Mouse (Mus musculus) myocyte (in vitro differentiated cells): ENCODE data around the gene Sdccag8. TPM values are rescaled to one million over a fixed set of nuclear protein-coding genes. Genes with fewer than 3 reads are reported as not detected.

Experiments
- H3K27me3 ChIP-seq: one replicate; pipeline ENCODE4 v1.6.1; 2011; ENCODE audit not compliant: control insufficient read depth, insufficient read depth, insufficient read length
- H3K36me3 ChIP-seq: one replicate; pipeline ENCODE4 v1.6.1; 2011; ENCODE audit not compliant: control insufficient read depth, insufficient read depth
- H3K4me2 ChIP-seq: one replicate; pipeline ENCODE4 v1.6.1; 2011; ENCODE audit warnings: low read depth, control low read depth
- H3K4me3 ChIP-seq: one replicate; pipeline ENCODE4 v1.5.1; 2011; ENCODE audit warnings: mild to moderate bottlenecking, control low read depth, moderate library complexity
- H3K79me2 ChIP-seq: one replicate; pipeline ENCODE4 v1.6.1; 2011; ENCODE audit not compliant: control insufficient read depth, insufficient read depth
- H3ac ChIP-seq: one replicate; pipeline ENCODE4 v1.6.1; 2011; ENCODE audit not compliant: control insufficient read depth, insufficient read length
- CEBPB ChIP-seq: IDR thresholded peaks from 2 replicates; pipeline ENCODE4 v1.6.1; 2011; ENCODE audit warnings: mild to moderate bottlenecking, moderate library complexity; ENCODE audit not compliant: poor library complexity, insufficient read depth, severe bottlenecking
- E2F4 ChIP-seq: IDR thresholded peaks from one replicate; pipeline ENCODE4 v1.6.1; 2011; ENCODE audit warnings: mild to moderate bottlenecking, control low read depth, moderate library complexity; ENCODE audit not compliant: insufficient read depth
- MAX ChIP-seq: IDR thresholded peaks from one replicate; pipeline ENCODE4 v1.6.1; 2011; ENCODE audit warnings: low read depth, mild to moderate bottlenecking, control low read depth
- MYOD1 ChIP-seq, 3 experiments: IDR thresholded peaks; one replicate each; pipeline ENCODE4 v1.6.1; 2011; ENCODE audit warnings: control low read depth in 2 of 3, low read depth in 2 of 3, mild to moderate bottlenecking in 2 of 3, moderate library complexity in 1 of 3; ENCODE audit not compliant: insufficient read length in 2 of 3, control insufficient read depth in 1 of 3
- MYOG ChIP-seq, 3 experiments: IDR thresholded peaks; one replicate each; pipeline ENCODE4 v1.6.1; 2011; ENCODE audit warnings: control low read depth in 2 of 3, low read depth in 2 of 3, mild to moderate bottlenecking in 2 of 3; ENCODE audit not compliant: insufficient read length in 2 of 3, control insufficient read depth in 1 of 3, insufficient read depth in 1 of 3
- POLR2A ChIP-seq: IDR thresholded peaks from one replicate; pipeline ENCODE4 v1.6.1; 2011; ENCODE audit warnings: low read depth, mild to moderate bottlenecking, control low read depth, moderate library complexity; ENCODE audit not compliant: insufficient read length
- POLR2AphosphoS2 ChIP-seq: IDR thresholded peaks from one replicate; pipeline ENCODE4 v1.6.1; 2011; ENCODE audit warnings: low read depth, control low read depth; ENCODE audit not compliant: insufficient read length
- REST ChIP-seq: IDR thresholded peaks from one replicate; pipeline ENCODE4 v1.6.1; 2011; ENCODE audit warnings: mild to moderate bottlenecking, control low read depth, moderate library complexity; ENCODE audit not compliant: insufficient read depth, insufficient read length
- SRF ChIP-seq: IDR thresholded peaks from one replicate; pipeline ENCODE4 v1.6.1; 2011; ENCODE audit warnings: low read depth; ENCODE audit not compliant: control insufficient read depth, insufficient read length
- TCF12 ChIP-seq: IDR thresholded peaks from one replicate; pipeline ENCODE4 v1.6.1; 2011; ENCODE audit warnings: mild to moderate bottlenecking, control low read depth; ENCODE audit not compliant: poor library complexity, insufficient read depth, severe bottlenecking
- TCF3 ChIP-seq: IDR thresholded peaks from one replicate; pipeline ENCODE4 v1.6.1; 2011; ENCODE audit warnings: low read depth, control low read depth; ENCODE audit not compliant: insufficient read length
- USF1 ChIP-seq: IDR thresholded peaks from one replicate; pipeline ENCODE4 v1.6.1; 2011; ENCODE audit warnings: low read depth, mild to moderate bottlenecking, control low read depth, moderate library complexity
- polyA plus RNA-seq: library from polyadenylated mRNA; unstranded; fragments of >200 nt; fragmentation: generic; extraction: Trizol; gene quantifications from one replicate; pipeline ENCODE4 v1.2.1, GENCODE M21; 2012; ENCODE audit warnings: missing spikeins

Gene Sdccag8
- polyA plus RNA-seq, 1 experiment, result 8.4 TPM

GRCm38 (mm10) chr1:176946031-176946795 lies 131.8 kb downstream of the Sdccag8 start:
- H3ac ChIP-seq, result no peak overlapping the region
- H3K4me3 ChIP-seq, result no peak overlapping the region
- TF ChIP-seq MAX (no peak), SRF (no peak), REST (no peak), POLR2A (no peak), E2F4 (no peak), TCF12 (no peak)
- peaks cover 5% of the 10 kb centered on the region for H3K36me3 ChIP-seq
- H3K27me3 ChIP-seq, result no peaks in the 10 kb centered on the region
- H3K79me2 ChIP-seq, result no peaks in the 10 kb centered on the region
- no peak overlapping the region for H3K4me2 ChIP-seq

- no peaks in the 10 kb centered on the region for H3K79me2 ChIP-seq
- H3K27me3 ChIP-seq, result no peaks in the 10 kb centered on the region
- TF ChIP-seq TCF12 (no peak), MAX (no peak), TCF3 (no peak), POLR2AphosphoS2 (no peak), MYOG (IDR thresholded peaks at IDR 0.05; ENCODE audit: control insufficient read depth in 1 of 3, insufficient read depth in 1 of 3, insufficient read length in 2 of 3, low read depth in 2 of 3) (no peak), MYOD1 (IDR thresholded peaks at IDR 0.05; ENCODE audit: control insufficient read depth in 1 of 3, insufficient read length in 2 of 3, low read depth in 2 of 3) (no peak), CEBPB (no peak), USF1 (no peak), REST (no peak), E2F4 (no peak), POLR2A (no peak), SRF (no peak)
- H3K36me3 ChIP-seq, result peaks cover 5% of the 10 kb centered on the region
- no peak overlapping the region for H3ac ChIP-seq
- no peak overlapping the region for H3K4me2 ChIP-seq
- no peak overlapping the region for H3K4me3 ChIP-seq
These were observed 132.3 kb downstream of the Sdccag8 start for GRCm38 (mm10) chr1:176946796-176947181.

DNA sequence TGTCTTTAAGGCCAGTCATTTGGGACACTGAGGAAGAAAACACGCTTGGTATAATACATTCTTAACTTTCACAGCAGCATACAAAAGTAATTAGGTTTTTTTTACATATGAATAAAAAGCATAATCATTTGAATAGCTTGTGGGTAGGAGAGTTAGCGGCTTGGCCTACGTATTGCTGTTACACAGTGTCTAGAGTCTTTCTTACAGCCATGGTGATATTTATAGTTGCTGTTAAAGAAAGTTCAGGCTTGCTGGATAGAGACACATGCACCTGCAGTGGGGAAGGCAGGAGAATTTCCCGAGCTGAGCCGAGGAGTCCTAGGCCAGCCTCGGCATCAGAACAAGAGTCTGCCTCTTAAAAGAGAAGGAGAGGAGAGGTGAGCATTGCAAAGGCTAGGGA lies 134.4 kb downstream of the Sdccag8 start:
- TF ChIP-seq CEBPB (no peak), USF1 (no peak), REST (no peak), TCF12 (no peak), MYOD1 (IDR thresholded peaks at IDR 0.05; ENCODE audit: control insufficient read depth in 1 of 3, insufficient read length in 2 of 3, low read depth in 2 of 3) (no peak), SRF (no peak)
- H3ac ChIP-seq, result no peak overlapping the region
- H3K4me3 ChIP-seq, result no peak overlapping the region
- H3K4me2 ChIP-seq, result no peak overlapping the region
- H3K36me3 ChIP-seq, result peaks cover 5% of the 10 kb centered on the region
- no peaks in the 10 kb centered on the region for H3K27me3 ChIP-seq
- H3K79me2 ChIP-seq, result no peaks in the 10 kb centered on the region

- TF ChIP-seq TCF3, result no peak
- TF ChIP-seq MYOG (IDR thresholded peaks at IDR 0.05; ENCODE audit: control insufficient read depth in 1 of 3, insufficient read depth in 1 of 3, insufficient read length in 2 of 3, low read depth in 2 of 3), result peak in 1 of 3 experiments; percentile 24
- TF ChIP-seq POLR2AphosphoS2, result no peak
- peak in 2 of 3 experiments; percentile 61 to 72 for TF ChIP-seq MYOD1 (IDR thresholded peaks at IDR 0.05; ENCODE audit: control insufficient read depth in 1 of 3, insufficient read length in 2 of 3, low read depth in 2 of 3)
- H3K4me2 ChIP-seq, result no peak overlapping the region
- H3K27me3 ChIP-seq, result no peaks in the 10 kb centered on the region
- H3ac ChIP-seq, result no peak overlapping the region
- H3K4me3 ChIP-seq, result no peak overlapping the region
- peaks cover 5% of the 10 kb centered on the region for H3K36me3 ChIP-seq
- H3K79me2 ChIP-seq, result no peaks in the 10 kb centered on the region
These were observed 134.9 kb downstream of the Sdccag8 start for GRCm38 (mm10) chr1:176949320-176949719.

DNA sequence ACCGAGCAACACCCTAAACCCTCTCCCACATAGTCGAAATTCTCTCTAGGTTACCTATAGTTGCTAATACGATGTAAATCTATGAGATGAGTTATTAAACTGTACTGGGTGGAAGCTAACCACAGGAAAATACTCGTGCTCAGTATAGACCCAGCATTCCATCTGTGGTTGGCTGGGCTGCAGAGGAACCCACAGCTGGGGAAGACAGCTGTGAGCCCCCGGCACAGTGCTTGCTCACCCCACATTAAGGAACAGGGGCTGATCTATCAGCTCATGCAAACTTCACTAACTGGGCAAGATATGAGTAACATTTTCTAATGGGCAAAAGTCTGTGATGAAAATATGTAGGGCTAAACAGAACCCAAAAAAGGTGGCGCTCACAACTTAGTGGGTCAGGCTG lies 135.6 kb downstream of the Sdccag8 start:
- no peak for TF ChIP-seq E2F4
- TF ChIP-seq MYOG (IDR thresholded peaks at IDR 0.05; ENCODE audit: control insufficient read depth in 1 of 3, insufficient read depth in 1 of 3, insufficient read length in 2 of 3, low read depth in 2 of 3), result peak in 2 of 3 experiments; percentile 84 to 90
- TF ChIP-seq TCF12, result peak; percentile 54
- peak in 2 of 3 experiments; percentile 83 to 87 for TF ChIP-seq MYOD1 (IDR thresholded peaks at IDR 0.05; ENCODE audit: control insufficient read depth in 1 of 3, insufficient read length in 2 of 3, low read depth in 2 of 3)
- TF ChIP-seq CEBPB, result no peak
- TF ChIP-seq TCF3, result peak; percentile 54
- H3K4me2 ChIP-seq, result no peak overlapping the region
- no peaks in the 10 kb centered on the region for H3K79me2 ChIP-seq
- H3K4me3 ChIP-seq, result no peak overlapping the region
- H3ac ChIP-seq, result no peak overlapping the region
- H3K27me3 ChIP-seq, result no peaks in the 10 kb centered on the region
- peaks cover 5% of the 10 kb centered on the region for H3K36me3 ChIP-seq
